ENCODE assay signal across 28 mouse cellular contexts in genomic region chr4:129902394-129902793, GRCm38 (mm10). TPM values are rescaled to one million over a fixed set of nuclear protein-coding genes. Genes with fewer than 3 reads are reported as not detected.
"Had no signal": no experiment of that assay in that cellular context is flagged by ENCODE, and none has a peak within 500 bp of the region (broad histone marks: within the 10 kb centered on the region; RNA-seq: fewer than 3 reads in every experiment).

No protein-coding gene starts in this region.

- ATAC-seq: hindbrain, embryonic 16.5 days; inflammation-experienced regulatory T-cells, adult 6 months; intestine, postnatal 0 days; liver, postnatal 0 days had no signal

- DNase-seq: gastrocnemius, adult 2 months; gastrocnemius, postnatal 10 days; gastrocnemius, postnatal 25 days; heart, postnatal 14 days; heart, postnatal 36 days; kidney, adult 18-20 months; kidney, adult 8-10 months; kidney, postnatal 10 days; kidney, postnatal 4 days; liver; liver, embryonic 13.5 days; liver, postnatal 0 days had no signal

- H3K4me2 ChIP-seq: heart, embryonic 11.5 days; hindbrain, embryonic 12.5 days; hindbrain, embryonic 14.5 days; intestine, embryonic 15.5 days; limb, embryonic 12.5 days; liver, embryonic 13.5 days; liver, embryonic 15.5 days had no signal

- H3K4me3 ChIP-seq: gastrocnemius, adult 2 months; hindbrain, embryonic 10.5 days; hindbrain, embryonic 12.5 days; intestine, embryonic 15.5 days; layer of hippocampus, adult 2 months; left cerebral cortex, adult 2 months; limb, embryonic 10.5 days; limb, embryonic 12.5 days; liver, embryonic 13.5 days; liver, embryonic 15.5 days had no signal

- H3K9me3 ChIP-seq: hindbrain, embryonic 10.5 days; hindbrain, embryonic 12.5 days; intestine, embryonic 15.5 days; limb, embryonic 10.5 days; liver, embryonic 13.5 days; liver, embryonic 15.5 days had no signal

- H3K4me1 ChIP-seq: intestine, embryonic 15.5 days had no signal

- H3K27ac ChIP-seq: gastrocnemius, adult 2 months; hindbrain, embryonic 10.5 days; hindbrain, embryonic 12.5 days; hindbrain, embryonic 14.5 days; intestine, embryonic 15.5 days; layer of hippocampus, adult 2 months; left cerebral cortex, adult 2 months; limb, embryonic 10.5 days; limb, embryonic 12.5 days; liver, embryonic 13.5 days; liver, embryonic 15.5 days had no signal

- H3K36me3 ChIP-seq: hindbrain, embryonic 10.5 days; hindbrain, embryonic 12.5 days; intestine, embryonic 15.5 days; limb, embryonic 10.5 days; limb, embryonic 12.5 days; liver, embryonic 13.5 days; liver, embryonic 15.5 days had no signal

- H3K9ac ChIP-seq: hindbrain, embryonic 12.5 days; hindbrain, embryonic 14.5 days; intestine, embryonic 15.5 days; limb, embryonic 12.5 days; liver, embryonic 13.5 days; liver, embryonic 15.5 days; liver, postnatal 0 days had no signal

- H3K27me3 ChIP-seq: hindbrain, embryonic 12.5 days; intestine, embryonic 15.5 days; limb, embryonic 12.5 days; liver, embryonic 13.5 days; liver, embryonic 15.5 days had no signal

RNA-seq across cellular contexts. Expression of gene Spocd1, which starts 26.7 kb away (rescaled TPM):
- total RNA-seq: gastrocnemius, adult 2 months; gastrocnemius, postnatal 10 days; gastrocnemius, postnatal 25 days; gastrocnemius, postnatal 4 days; granulocyte monocyte progenitor cell, adult 5-6 weeks; heart, postnatal 14 days; heart, postnatal 36 days had no signal
- polyA plus RNA-seq: hindbrain, embryonic 14.5 days; hindbrain, embryonic 16.5 days; inflammation-experienced regulatory T-cells, adult 6 months; intestine, embryonic 15.5 days; intestine, postnatal 0 days; kidney, embryonic 14.5 days; limb, embryonic 10.5 days; limb, embryonic 12.5 days; liver, embryonic 13.5 days; liver, embryonic 15.5 days; liver, postnatal 0 days had no signal
